Mouse (Mus musculus): ENCODE measurements around the gene Vsig10l.

Vsig10l gene

GRCm38 (mm10) chr7:43462851-43463250 lies at the start of gene Vsig10l:
Gene Vsig10l (plus strand): TSS chr7:43463151.
- no peak for DNase-seq (ENCODE audit: low read depth, low spot score)

GRCm38 (mm10) chr7:43417298-43417697 lies 45.7 kb upstream of the Vsig10l start:
- DNase-seq (ENCODE audit: low read depth, low spot score) = no peak

DNA sequence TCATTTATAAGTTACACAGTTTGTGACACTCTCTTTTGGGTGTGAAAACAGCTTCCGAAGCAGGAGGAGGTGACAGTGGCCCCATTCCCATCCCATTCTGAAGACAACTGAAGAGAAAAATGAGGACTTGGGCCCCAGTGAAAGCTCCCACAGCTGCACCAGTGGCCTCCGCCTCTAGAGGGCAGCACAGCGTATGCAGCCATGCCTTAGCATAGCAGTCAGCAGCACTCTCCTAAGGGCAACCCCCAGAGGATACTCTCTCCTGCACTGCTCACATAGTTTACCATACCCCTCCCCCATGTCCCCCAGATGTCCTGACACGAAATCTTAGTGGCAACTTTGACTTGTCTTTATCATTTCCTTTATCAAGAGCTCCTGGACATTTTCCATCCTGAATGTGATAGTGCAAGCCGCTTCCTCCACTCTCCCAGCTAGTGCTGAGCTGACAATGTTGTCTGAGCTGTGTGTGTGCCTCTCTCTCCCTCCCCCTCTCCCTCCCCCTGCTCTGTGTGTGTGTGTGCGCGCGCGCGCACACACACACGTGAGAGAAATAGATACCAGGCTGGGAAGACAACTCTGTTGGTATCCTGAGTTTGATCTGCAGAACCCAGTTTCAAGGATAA lies 39.8 kb upstream of the Vsig10l start:
- no peak for DNase-seq (ENCODE audit: low read depth, low spot score)

DNA sequence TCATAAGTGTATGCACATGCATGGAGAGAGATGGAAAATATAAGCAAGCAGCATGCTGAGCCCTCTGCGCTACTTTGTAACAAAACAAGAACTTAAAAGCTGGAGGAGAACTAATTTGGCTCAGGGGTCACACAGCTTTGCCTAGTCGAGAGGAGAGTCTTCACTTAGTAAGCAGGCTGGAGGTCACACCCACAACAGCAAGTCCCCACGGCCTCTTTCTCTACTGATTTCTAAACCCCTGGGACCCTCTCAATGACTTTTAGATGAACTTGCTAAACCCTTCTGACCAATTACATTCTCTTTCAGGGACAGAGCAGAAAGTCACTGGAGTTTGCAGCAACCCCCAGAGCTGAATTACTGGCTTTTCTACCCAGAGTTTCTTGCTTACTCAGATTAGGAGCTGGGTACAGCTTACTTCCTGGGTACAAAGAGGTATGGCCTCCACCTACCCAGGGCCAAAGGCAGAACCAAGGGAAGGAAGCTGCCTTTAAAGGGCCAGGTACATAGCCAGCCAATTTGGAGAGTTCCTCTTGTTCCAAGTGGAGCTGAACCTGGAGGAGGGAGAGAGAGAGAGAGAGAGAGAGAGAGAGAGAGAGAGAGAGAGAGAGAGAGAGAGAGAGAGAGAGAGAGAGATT lies 38.8 kb upstream of the Vsig10l start:
- no peak for DNase-seq (ENCODE audit: low read depth, low spot score)

- DNase-seq (ENCODE audit: low read depth, low spot score) = no peak
Observed at GRCm38 (mm10) chr7:43427406-43427805, 35.5 kb upstream of the Vsig10l start, which contains the start of gene Lim2. Gene Lim2 (plus strand): TSS chr7:43427670.

DNA sequence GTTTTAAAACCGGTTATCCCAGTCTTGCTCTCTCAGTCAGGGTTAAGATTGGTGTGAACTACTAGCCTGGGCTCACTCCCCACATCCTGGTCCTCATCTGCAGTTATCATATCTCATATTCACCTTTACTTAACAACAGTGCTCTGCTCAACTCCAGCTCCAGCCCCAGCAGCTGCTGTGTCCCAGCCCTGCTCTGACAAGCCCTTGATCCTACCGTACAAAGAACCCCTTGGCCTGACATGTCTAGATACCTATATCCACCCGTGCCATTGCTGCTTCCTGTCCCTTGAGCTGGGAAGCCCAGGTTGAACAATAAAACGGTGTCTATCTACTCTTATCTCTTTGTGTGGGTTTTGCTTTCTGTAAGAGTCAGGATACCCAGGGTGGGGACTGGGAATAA lies 33.5 kb upstream of the Vsig10l start:
- DNase-seq (ENCODE audit: low read depth, low spot score) = no peak

- no peak for DNase-seq (ENCODE audit: low read depth, low spot score)
Observed at GRCm38 (mm10) chr7:43432891-43433290, 30.1 kb upstream of the Vsig10l start.

- no peak for DNase-seq (ENCODE audit: low read depth, low spot score)
Observed at GRCm38 (mm10) chr7:43434676-43435075, 28.3 kb upstream of the Vsig10l start.

- no peak for DNase-seq (ENCODE audit: low read depth, low spot score)
Observed at GRCm38 (mm10) chr7:43436341-43437255, 26.4 kb upstream of the Vsig10l start, which contains the start of gene Nkg7. Gene Nkg7 (plus strand): TSS chr7:43437073.

DNA sequence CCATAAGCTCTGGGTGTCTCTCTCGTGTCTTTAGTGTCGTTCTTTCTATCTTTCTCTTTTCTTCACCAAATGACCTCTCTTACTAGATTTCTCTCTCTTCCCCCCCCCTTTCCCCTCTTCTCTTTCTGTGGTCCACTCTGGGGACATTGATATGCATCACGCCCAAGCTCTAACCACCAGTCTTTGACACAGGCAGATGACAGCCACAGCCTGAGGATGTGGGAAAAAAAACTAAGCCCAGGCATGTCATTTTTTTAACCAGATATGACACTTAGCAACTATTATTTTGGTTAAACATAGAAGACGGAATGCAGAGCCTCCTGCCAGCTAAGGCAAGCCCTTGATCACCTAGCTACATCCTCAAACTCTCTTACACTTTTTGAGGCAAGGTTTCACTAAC lies 24.3 kb upstream of the Vsig10l start:
- no peak for DNase-seq (ENCODE audit: low read depth, low spot score)

DNA sequence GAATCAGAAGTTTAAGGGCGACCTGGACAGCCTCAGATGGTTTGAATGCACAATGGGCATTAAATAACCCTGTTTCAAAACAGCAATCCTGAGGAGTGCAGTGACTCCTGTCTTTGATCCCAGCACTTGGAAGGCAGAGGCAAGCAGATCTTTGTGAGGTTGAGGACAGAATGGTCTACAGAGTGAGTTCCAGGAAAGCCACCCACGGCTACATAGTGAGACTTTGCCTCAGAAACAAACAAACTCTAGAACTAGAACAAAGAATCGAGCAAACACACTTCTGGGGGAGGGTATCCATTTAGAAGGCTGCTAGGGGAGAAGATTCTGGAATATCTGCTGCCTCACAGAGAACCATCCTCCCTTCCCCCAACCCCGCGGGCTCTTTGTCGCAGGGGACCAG lies 22.5 kb upstream of the Vsig10l start, which contains the start of gene Cldnd2:
Gene Cldnd2 (plus strand): TSS at position 301 of the 400 bp plus-strand sequence.
- DNase-seq (ENCODE audit: low read depth, low spot score) = no peak

DNA sequence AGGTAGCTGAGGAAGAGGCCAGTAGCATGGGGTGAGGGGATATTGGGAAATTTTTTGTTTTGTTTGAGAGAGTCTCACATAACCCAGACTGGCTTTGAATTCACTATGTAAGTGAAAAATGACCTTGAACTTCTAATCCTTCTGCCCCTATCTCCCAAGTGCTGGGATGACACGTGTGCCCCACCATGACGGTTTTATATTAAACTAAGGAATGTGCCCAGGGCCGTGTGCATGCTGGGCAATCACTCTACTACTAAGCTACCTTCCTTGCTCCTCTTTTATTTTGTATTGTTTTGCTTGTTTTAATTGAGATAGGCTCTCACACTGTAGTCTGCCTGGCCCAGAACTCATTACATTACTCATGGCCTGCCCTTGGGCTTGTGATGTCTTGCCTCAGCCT lies 21.9 kb upstream of the Vsig10l start:
- DNase-seq (ENCODE audit: low read depth, low spot score) = no peak

- DNase-seq (ENCODE audit: low read depth, low spot score) = no peak
Observed at GRCm38 (mm10) chr7:43442684-43443083, 20.3 kb upstream of the Vsig10l start.

DNA sequence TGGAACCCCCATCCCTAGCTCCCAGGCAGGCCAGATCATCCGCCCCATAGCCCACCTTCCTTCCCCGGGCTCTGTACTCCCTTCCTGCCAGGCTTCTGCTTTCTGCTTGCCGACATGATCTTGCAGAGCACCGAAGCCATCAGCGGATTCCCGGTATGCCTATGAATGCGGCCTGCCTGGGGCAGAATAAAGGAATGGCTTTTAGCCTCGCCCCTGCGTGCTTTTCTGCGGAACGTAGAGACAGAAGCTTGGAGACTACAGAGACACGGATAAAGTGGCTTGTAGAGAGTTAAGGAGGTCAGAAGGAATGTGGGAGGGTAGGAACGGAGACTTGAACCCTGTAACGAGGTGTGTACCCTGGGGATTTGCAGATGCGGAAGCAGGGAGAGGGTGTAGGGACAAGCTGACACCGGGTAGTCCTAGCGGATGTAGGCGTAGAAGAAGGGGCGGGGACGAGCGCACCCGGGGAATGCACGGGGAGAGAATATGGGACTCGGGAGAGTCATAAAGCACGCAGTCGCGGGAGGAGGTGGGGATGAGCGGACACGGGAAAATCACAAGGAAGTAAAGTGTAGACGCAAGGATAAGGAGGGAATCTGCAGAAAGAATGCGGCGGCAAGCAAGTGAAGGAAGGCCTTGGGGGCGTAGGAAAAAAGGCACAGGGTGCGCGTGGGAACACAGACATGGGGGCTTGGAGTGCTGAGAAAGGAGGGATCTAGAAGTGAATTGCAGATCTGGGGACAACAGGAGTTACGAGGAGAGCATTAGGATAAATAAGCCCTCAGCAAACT lies 19.6 kb upstream of the Vsig10l start:
- DNase-seq (ENCODE audit: low read depth, low spot score) = no peak

- DNase-seq (ENCODE audit: low read depth, low spot score) = peak; percentile 89
Observed at GRCm38 (mm10) chr7:43443917-43444293, 19.0 kb upstream of the Vsig10l start, which contains the start of the genes Etfb and Gm45233. Gene Etfb (plus strand): TSS chr7:43444083. Gene Gm45233 (plus strand): TSS chr7:43444128.

DNA sequence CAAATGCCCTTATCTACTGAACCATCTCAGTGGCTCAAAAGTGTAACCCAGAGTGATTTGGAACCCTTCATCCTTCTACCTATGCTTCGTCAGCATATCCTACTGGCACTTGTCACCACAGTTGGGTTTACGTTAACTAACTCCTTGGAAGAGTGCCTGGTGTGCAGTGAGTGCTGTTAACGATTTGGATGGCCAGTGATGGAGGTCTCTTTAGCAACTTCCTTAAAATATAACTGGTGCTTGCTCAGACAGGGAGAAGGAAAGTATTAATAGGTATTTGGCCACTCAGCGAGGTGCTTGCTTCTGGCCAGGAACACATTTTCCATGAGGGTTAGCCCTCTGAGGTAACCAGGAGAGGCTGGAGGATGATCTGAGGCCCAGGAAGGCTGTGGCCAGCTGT lies 15.2 kb upstream of the Vsig10l start:
- no peak for DNase-seq (ENCODE audit: low read depth, low spot score)

DNA sequence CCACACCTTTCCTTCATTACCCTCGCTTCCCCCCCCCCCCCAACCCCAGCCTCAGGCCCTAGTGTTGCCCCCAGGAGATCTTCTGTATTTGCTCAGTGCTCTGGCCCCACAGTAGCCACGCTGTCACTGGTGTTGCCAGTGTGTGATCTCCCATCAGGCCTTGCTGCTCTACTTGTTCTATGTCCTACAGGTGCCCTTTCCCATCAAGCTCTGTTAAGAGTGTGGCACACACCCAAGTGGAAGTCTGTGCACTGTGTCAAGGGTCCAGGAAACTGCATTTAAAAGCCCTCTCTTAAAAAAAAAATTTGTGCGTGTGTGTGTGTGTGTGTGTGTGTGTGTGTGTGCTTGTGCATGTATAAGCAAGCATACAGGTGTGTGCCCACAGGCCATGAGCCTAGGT lies 14.7 kb upstream of the Vsig10l start:
- no peak for DNase-seq (ENCODE audit: low read depth, low spot score)

DNA sequence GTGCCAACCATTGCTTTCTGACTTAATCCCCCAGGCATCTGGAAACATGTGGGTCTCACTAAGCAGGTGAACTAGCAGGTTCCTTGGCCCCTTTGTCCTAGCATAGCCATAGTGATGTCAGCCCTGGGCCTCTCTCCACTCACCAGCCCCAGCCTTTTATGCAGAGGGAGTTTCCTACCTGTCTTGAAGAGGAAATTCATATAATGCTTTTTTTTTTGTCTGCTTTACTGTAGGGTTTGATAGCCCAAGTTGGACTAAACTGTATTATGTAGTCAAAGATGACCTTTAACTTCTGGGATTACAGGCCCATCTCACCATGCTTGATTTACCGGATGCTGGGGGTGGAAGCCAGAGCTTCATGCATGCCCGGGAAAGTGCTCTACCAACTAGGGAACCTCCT lies 13.1 kb upstream of the Vsig10l start:
- DNase-seq (ENCODE audit: low read depth, low spot score) = no peak

DNA sequence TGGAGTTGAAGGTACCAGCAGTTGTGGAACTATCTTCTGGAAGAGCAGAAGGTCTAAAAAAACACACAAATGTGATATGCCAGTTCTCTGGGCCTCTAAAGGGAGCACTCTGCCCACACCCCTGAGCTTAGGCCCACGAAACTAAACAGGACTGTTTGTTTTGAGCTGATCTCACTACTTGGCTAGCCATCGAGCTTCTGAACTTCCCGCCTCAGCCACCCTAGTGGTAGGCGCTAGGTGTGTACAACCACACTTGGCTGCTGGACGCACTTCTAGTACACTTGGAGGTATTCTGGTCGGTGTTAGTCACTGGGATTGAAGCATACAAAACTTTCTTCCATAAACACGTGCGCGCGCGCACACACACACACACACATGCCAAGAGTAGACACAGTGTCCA lies 11.2 kb upstream of the Vsig10l start:
- DNase-seq (ENCODE audit: low read depth, low spot score) = no peak

- no peak for DNase-seq (ENCODE audit: low read depth, low spot score)
Observed at GRCm38 (mm10) chr7:43452609-43453008, 10.3 kb upstream of the Vsig10l start.

GRCm38 (mm10) chr7:43453599-43454355 lies 9.2 kb upstream of the Vsig10l start:
- no peak for DNase-seq (ENCODE audit: low read depth, low spot score)

Data from brain, embryonic 18.5 days (tissue).